9 mouse cellular contexts compared by ENCODE assay signal in genomic region chr6:128102296-128102999, GRCm38 (mm10). TPM values are rescaled to one million over a fixed set of nuclear protein-coding genes. Genes with fewer than 3 reads are reported as not detected.
DNase-seq lines count a peak whose midpoint lies in the region; ATAC-seq and TF ChIP-seq lines count a peak whose summit lies in the region.
"Had no signal": no experiment of that assay in that cellular context is flagged by ENCODE, and none has a peak within 500 bp of the region (broad histone marks: within the 10 kb centered on the region; RNA-seq: fewer than 3 reads in every experiment).

No protein-coding gene starts in this region.

- ATAC-seq in common myeloid progenitor, adult 5-6 weeks (replicated peaks; ENCODE audit: low read depth, poor library complexity, severe bottlenecking): peak; percentile 31; the same call in 1 of the 2 replicates
- ATAC-seq in hindbrain, embryonic 15.5 days (ENCODE audit: low FRiP score, low read depth): peak; percentile 31; the same call in 1 of the 2 replicates

- H3K27ac ChIP-seq in gastrocnemius, adult 2 months: peak overlapping the region; percentile 82
- H3K27ac ChIP-seq in hindbrain, embryonic 15.5 days (replicated peaks): no peak overlapping the region

- no peak overlapping the region for H3K9ac ChIP-seq in hindbrain, embryonic 15.5 days

- 47% methylated on average over 6 of the region's 6 CpGs for WGBS in hindbrain, embryonic 15.5 days

- H3K36me3 ChIP-seq in hindbrain, embryonic 15.5 days: no peaks in the 10 kb centered on the region

- H3K4me2 ChIP-seq in hindbrain, embryonic 15.5 days: no peak overlapping the region

- no peaks in the 10 kb centered on the region for H3K27me3 ChIP-seq in hindbrain, embryonic 15.5 days

- no peak for TF ChIP-seq CTCF in gastrocnemius, adult 2 months (IDR thresholded peaks at IDR 0.05)

- peaks cover 28% of the 10 kb centered on the region for H3K4me1 ChIP-seq in hindbrain, embryonic 15.5 days (replicated peaks)

- no peaks in the 10 kb centered on the region for H3K9me3 ChIP-seq in hindbrain, embryonic 15.5 days

- intact Hi-C loops in gastrocnemius, adult 2 months (cut with DNase I): no loop called here
- intact Hi-C loops in gastrocnemius, postnatal 36 days (cut with DNase I): no loop called here

- peak; percentile 64 for DNase-seq in gastrocnemius, adult 2 months
- no peak for DNase-seq in gastrocnemius, postnatal 36 days
- peak; percentile 81 to 90 for DNase-seq in lung, adult 18-20 months
- no peak for DNase-seq in cerebellum, postnatal 36 days
- DNase-seq in ovary, postnatal 14 days (ENCODE audit: low spot score): no peak
- no peak for DNase-seq in embryo, embryonic 10.5 days (ENCODE audit: low spot score)

- no peak overlapping the region for H3K4me3 ChIP-seq in gastrocnemius, adult 2 months
- H3K4me3 ChIP-seq in hindbrain, embryonic 15.5 days: no peak overlapping the region
- H3K4me3 ChIP-seq: erythroblast, embryonic 14.5 days had no signal

RNA-seq across cellular contexts. Expression of gene Tspan9, which starts 40.9 kb away (rescaled TPM):
- 10 to 100 TPM; 21.8 to 41.9 TPM for total RNA-seq in gastrocnemius, adult 2 months (2021)
- total RNA-seq in gastrocnemius, postnatal 36 days (2021): 10 to 100 TPM; 34.7 to 39.3 TPM
- total RNA-seq in common myeloid progenitor, adult 5-6 weeks (2017): 0.29 and 0.69 TPM in 2 replicates
- polyA plus RNA-seq in hindbrain, embryonic 15.5 days (2015; fragmentation: Nextera tagmentation; extraction: Ambion mirVana): 54.2 and 54.4 TPM in 2 replicates

Comparison
In these comparisons a context has a peak if more than half of its experiments do, and no peak if none do; other contexts are left out.
1. DNase-seq: peak in gastrocnemius, adult 2 months (single experiment) and lung, adult 18-20 months (2 of 2); none in gastrocnemius, postnatal 36 days (0 of 2), cerebellum, postnatal 36 days (0 of 2), ovary, postnatal 14 days (single experiment) and embryo, embryonic 10.5 days (single experiment).
2. RNA of gene Tspan9, which starts 40.9 kb away (total RNA-seq): 21.8 to 41.9 TPM in gastrocnemius, adult 2 months and 34.7 to 39.3 TPM in gastrocnemius, postnatal 36 days; 0.29 to 0.69 TPM in common myeloid progenitor, adult 5-6 weeks; every median in the first group is over 10 times any median in the second.